Mouse (Mus musculus) midbrain, embryonic 12.5 days (tissue): ENCODE data around the gene Rap1a. TPM values are rescaled to one million over a fixed set of nuclear protein-coding genes. Genes with fewer than 3 reads are reported as not detected.
"Not testable (repeated sequence)": the region's sequence is repeated elsewhere in the genome, so short reads cannot be mapped to it uniquely, and the experiment has no call there.

Experiments
- ATAC-seq: fragments of 200-750 bp; cut with Nextera tagmentation; 2 replicates; pipeline ENCODE4 v1.8.0; 2017; ENCODE audit warnings: low read depth, moderate TSS enrichment, moderate library complexity; ENCODE audit not compliant: low FRiP score
- H3K27ac ChIP-seq: fragments of 300-500 bp; sonication (generic); replicated peaks from 2 replicates; pipeline ENCODE4 v1.5.1; 2016; ENCODE audit warnings: mild to moderate bottlenecking
- H3K27me3 ChIP-seq: fragments of 300-500 bp; sonication (generic); 2 replicates; pipeline ENCODE4 v1.6.1; 2016; ENCODE audit warnings: mild to moderate bottlenecking
- H3K36me3 ChIP-seq: fragments of 300-500 bp; sonication (generic); 2 replicates; pipeline ENCODE4 v1.6.1; 2016
- H3K4me1 ChIP-seq: fragments of 300-500 bp; sonication (generic); 2 replicates; pipeline ENCODE4 v1.6.1; 2016
- H3K4me2 ChIP-seq: fragments of 300-500 bp; sonication (generic); replicated peaks from 2 replicates; pipeline ENCODE4 v1.6.1; 2016; ENCODE audit warnings: mild to moderate bottlenecking, moderate library complexity
- H3K4me3 ChIP-seq: fragments of 300-500 bp; sonication (generic); 2 replicates; pipeline ENCODE4 v1.5.1; 2016; ENCODE audit warnings: mild to moderate bottlenecking
- H3K9ac ChIP-seq: fragments of 300-500 bp; sonication (generic); replicated peaks from 2 replicates; pipeline ENCODE4 v1.6.1; 2016; ENCODE audit warnings: mild to moderate bottlenecking, moderate library complexity
- H3K9me3 ChIP-seq: fragments of 300-500 bp; sonication (generic); 2 replicates; pipeline ENCODE4 v1.6.1; 2016; ENCODE audit warnings: mild to moderate bottlenecking
- WGBS: fragments of 180-500 bp; shearing (Covaris S2); methylation state at CpG from one replicate; pipeline ENCODE4 v1.1.7; 2016; 5-methylcytosine and 5-hydroxymethylcytosine counted together
- polyA plus RNA-seq: library from polyadenylated mRNA; unstranded; fragments of >200 nt; fragmentation: Nextera tagmentation; extraction: Ambion mirVana; gene quantifications from 2 replicates; pipeline ENCODE4 v1.2.1, GENCODE M21; 2016

The Rap1a gene
- polyA plus RNA-seq, 1 experiment from 2014 or later: 73.1 TPM

GRCm38 (mm10) chr3:105705561-105705960, 95.6 kb downstream of the Rap1a start:
- Histone ChIP-seq H3K9me3 (no peaks in the 10 kb centered on the region), H3K36me3 (no peaks in the 10 kb centered on the region), H3K4me3 (peak overlapping the region; percentile 48), H3K27me3 (peaks cover 56% of the 10 kb centered on the region), H3K4me1 (peaks cover 22% of the 10 kb centered on the region), H3K4me2 (peak overlapping the region; percentile 86), H3K27ac (no peak overlapping the region), H3K9ac (peak overlapping the region; percentile 63)
- ATAC-seq: no peak
- WGBS: 8% methylated on average over 3 of the region's 3 CpGs

GRCm38 (mm10) chr3:105705061-105705549, 96.0 kb downstream of the Rap1a start:
- H3K4me1 ChIP-seq: peaks cover 22% of the 10 kb centered on the region
- peak; percentile 62 for ATAC-seq
- H3K4me3 ChIP-seq: peak overlapping the region; percentile 48
- under 1% methylated on average over 28 of the region's 28 CpGs for WGBS
- H3K9ac ChIP-seq: peak overlapping the region; percentile 63
- H3K9me3 ChIP-seq: no peaks in the 10 kb centered on the region
- no peaks in the 10 kb centered on the region for H3K36me3 ChIP-seq
- H3K27ac ChIP-seq: no peak overlapping the region
- peak overlapping the region; percentile 86 for H3K4me2 ChIP-seq
- H3K27me3 ChIP-seq: peaks cover 56% of the 10 kb centered on the region

GRCm38 (mm10) chr3:105704031-105705008, 96.8 kb downstream of the Rap1a start, which contains the start of gene Inka2:
TSS of gene Inka2 (plus strand) at chr3:105704599.
- peak within 1 kb of the TSS; percentile 86 for H3K4me2 ChIP-seq
- peaks cover 22% of the 10 kb centered on the region for H3K4me1 ChIP-seq
- ATAC-seq: peak; percentile 97
- H3K36me3 ChIP-seq: no peaks in the 10 kb centered on the region
- H3K9ac ChIP-seq: peak within 1 kb of the TSS; percentile 63
- H3K27me3 ChIP-seq: peaks cover 56% of the 10 kb centered on the region
- 2% methylated on average over 38 of the region's 43 CpGs for WGBS
- H3K4me3 ChIP-seq: peak within 1 kb of the TSS; percentile 48
- H3K9me3 ChIP-seq: no peaks in the 10 kb centered on the region
- H3K27ac ChIP-seq: no peak within 1 kb of the TSS

GRCm38 (mm10) chr3:105703571-105703970, 97.6 kb downstream of the Rap1a start:
- H3K9ac ChIP-seq: no peak overlapping the region
- no peaks in the 10 kb centered on the region for H3K9me3 ChIP-seq
- peaks cover 22% of the 10 kb centered on the region for H3K4me1 ChIP-seq
- H3K4me3 ChIP-seq: no peak overlapping the region
- no peaks in the 10 kb centered on the region for H3K36me3 ChIP-seq
- H3K27me3 ChIP-seq: peaks cover 56% of the 10 kb centered on the region
- no peak overlapping the region; the same call in 1 of the 2 replicates for H3K4me2 ChIP-seq
- 51% methylated on average over 6 of the region's 6 CpGs for WGBS
- no peak for ATAC-seq
- no peak overlapping the region for H3K27ac ChIP-seq

- Histone ChIP-seq H3K4me2 (no peak overlapping the region), H3K36me3 (no peaks in the 10 kb centered on the region), H3K4me3 (no peak overlapping the region), H3K9ac (no peak overlapping the region), H3K27me3 (peaks cover 59% of the 10 kb centered on the region), H3K9me3 (no peaks in the 10 kb centered on the region), H3K4me1 (peaks cover 23% of the 10 kb centered on the region), H3K27ac (no peak overlapping the region)
- 70% methylated on average over 5 of the region's 5 CpGs for WGBS
- ATAC-seq: no peak
Observed at GRCm38 (mm10) chr3:105701399-105701798, 99.7 kb downstream of the Rap1a start.

- Histone ChIP-seq H3K4me1 (peaks cover 27% of the 10 kb centered on the region), H3K27me3 (peaks cover 53% of the 10 kb centered on the region)
- H3K9ac ChIP-seq, ATAC-seq, H3K27ac ChIP-seq, H3K36me3 ChIP-seq, H3K4me3 ChIP-seq, H3K9me3 ChIP-seq, H3K4me2 ChIP-seq: not testable (repeated sequence)
- WGBS: 75% methylated on average over 1 of the region's 1 CpGs
Observed at GRCm38 (mm10) chr3:105700786-105701185, 100.3 kb downstream of the Rap1a start.

GRCm38 (mm10) chr3:105699241-105699933, 101.7 kb downstream of the Rap1a start:
- peaks cover 32% of the 10 kb centered on the region for H3K4me1 ChIP-seq

GRCm38 (mm10) chr3:105698311-105698710, 102.8 kb downstream of the Rap1a start:
- peaks cover 26% of the 10 kb centered on the region for H3K4me1 ChIP-seq
- no peak overlapping the region for H3K9ac ChIP-seq
- no peak overlapping the region for H3K4me3 ChIP-seq
- peaks cover 48% of the 10 kb centered on the region for H3K27me3 ChIP-seq
- H3K4me2 ChIP-seq: no peak overlapping the region
- no peak for ATAC-seq
- H3K9me3 ChIP-seq: no peaks in the 10 kb centered on the region
- no peak overlapping the region for H3K27ac ChIP-seq
- 64% methylated on average over 1 of the region's 1 CpGs for WGBS
- no peaks in the 10 kb centered on the region for H3K36me3 ChIP-seq

More at GRCm38 (mm10) chr3:105699241-105699933, 101.7 kb downstream of the Rap1a start:
- Histone ChIP-seq H3K27me3 (peaks cover 45% of the 10 kb centered on the region), H3K36me3 (no peaks in the 10 kb centered on the region), H3K27ac (no peak overlapping the region), H3K4me3 (no peak overlapping the region), H3K4me2 (no peak overlapping the region), H3K9ac (no peak overlapping the region), H3K9me3 (no peaks in the 10 kb centered on the region)
- ATAC-seq: no peak
- 61% methylated on average over 3 of the region's 3 CpGs for WGBS

- H3K9me3 ChIP-seq: no peaks in the 10 kb centered on the region
- H3K4me3 ChIP-seq: no peak overlapping the region
- H3K9ac ChIP-seq: no peak overlapping the region
- H3K4me1 ChIP-seq: peaks cover 26% of the 10 kb centered on the region
- no peak overlapping the region for H3K4me2 ChIP-seq
- 71% methylated on average over 5 of the region's 5 CpGs for WGBS
- H3K27me3 ChIP-seq: peaks cover 43% of the 10 kb centered on the region
- ATAC-seq: no peak
- no peaks in the 10 kb centered on the region for H3K36me3 ChIP-seq
- H3K27ac ChIP-seq: peak overlapping the region; percentile 84; the same call in 1 of the 2 replicates
Observed at GRCm38 (mm10) chr3:105697148-105697441, 104.0 kb downstream of the Rap1a start.

GRCm38 (mm10) chr3:105696387-105697147, 104.6 kb downstream of the Rap1a start:
- no peaks in the 10 kb centered on the region for H3K36me3 ChIP-seq
- peak overlapping the region; percentile 6; the same call in 1 of the 2 replicates for H3K4me3 ChIP-seq
- no peaks in the 10 kb centered on the region for H3K9me3 ChIP-seq
- WGBS: 61% methylated on average over 17 of the region's 17 CpGs
- peak overlapping the region; percentile 84 for H3K27ac ChIP-seq
- ATAC-seq: no peak
- peaks cover 38% of the 10 kb centered on the region for H3K27me3 ChIP-seq
- peak overlapping the region; percentile 40 for H3K4me2 ChIP-seq
- peak overlapping the region; percentile 5; the same call in 1 of the 2 replicates for H3K9ac ChIP-seq
- H3K4me1 ChIP-seq: peaks cover 26% of the 10 kb centered on the region
